Mouse (Mus musculus) mouse trophoblast stem cell (cell line): Measurements from ENCODE around the gene Gal3st3.
"Not testable (repeated sequence)": the region's sequence is repeated elsewhere in the genome, so short reads cannot be mapped to it uniquely, and the experiment has no call there.

ENCODE experiments used
- in situ Hi-C, 2 experiments: fragments of 300-500 bp; cut with MseI, MboI; formaldehyde crosslinking; loops; 2 replicates in 1 of 2; 3 replicates in 1 of 2; pipeline ENCODE4 v1.15.1; 2025

Gene Gal3st3

DNA sequence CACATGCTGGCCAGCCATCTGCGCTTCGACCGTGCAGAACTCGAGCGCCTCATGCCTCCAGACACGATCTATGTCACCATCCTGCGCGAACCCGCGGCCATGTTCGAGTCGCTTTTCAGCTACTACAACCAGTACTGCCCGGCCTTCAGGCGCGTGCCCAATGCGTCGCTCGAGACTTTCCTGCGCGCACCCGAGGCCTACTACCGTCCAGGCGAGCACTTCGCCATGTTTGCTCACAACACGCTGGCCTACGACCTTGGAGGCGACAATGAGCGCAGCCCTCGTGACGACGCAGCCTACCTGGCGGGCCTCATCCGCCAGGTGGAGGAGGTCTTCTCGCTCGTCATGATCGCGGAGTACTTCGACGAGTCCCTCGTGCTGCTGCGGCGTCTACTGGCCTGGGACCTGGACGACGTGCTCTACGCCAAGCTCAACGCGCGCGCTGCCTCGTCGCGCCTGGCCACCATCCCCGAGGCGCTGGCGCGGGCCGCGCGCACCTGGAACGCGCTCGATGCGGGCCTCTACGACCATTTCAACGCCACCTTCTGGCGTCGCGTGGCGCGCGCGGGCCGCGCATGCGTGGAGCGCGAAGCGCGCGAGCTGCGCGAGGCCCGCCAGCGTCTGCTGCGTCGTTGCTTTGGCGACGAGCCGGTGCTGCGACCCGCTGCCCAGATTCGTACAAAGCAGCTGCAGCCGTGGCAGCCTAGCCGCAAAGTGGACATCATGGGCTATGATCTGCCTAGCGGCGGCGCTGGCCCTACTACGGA is 9.0 kb downstream of the Gal3st3 start:
- in situ Hi-C loops: no loop called here

DNA sequence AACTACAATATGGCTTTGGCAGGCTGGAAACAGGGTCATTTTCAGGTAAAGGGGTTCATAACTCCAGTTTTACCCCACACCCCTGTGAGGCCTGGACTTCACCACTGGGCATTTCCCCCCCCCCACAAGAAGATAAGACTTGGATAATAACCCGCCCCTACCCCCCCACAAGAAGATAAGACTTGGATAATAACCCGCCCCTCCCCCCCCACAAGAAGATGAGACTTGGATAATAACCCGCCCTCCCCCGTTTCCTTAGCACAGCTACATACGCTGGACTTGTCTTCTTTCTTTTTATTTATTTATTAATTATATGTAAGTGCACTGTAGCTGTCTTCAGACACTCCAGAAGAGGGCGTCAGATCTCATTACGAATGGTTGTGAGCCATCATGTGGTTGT is 10.9 kb downstream of the Gal3st3 start:
- in situ Hi-C loops: no loop called here

DNA sequence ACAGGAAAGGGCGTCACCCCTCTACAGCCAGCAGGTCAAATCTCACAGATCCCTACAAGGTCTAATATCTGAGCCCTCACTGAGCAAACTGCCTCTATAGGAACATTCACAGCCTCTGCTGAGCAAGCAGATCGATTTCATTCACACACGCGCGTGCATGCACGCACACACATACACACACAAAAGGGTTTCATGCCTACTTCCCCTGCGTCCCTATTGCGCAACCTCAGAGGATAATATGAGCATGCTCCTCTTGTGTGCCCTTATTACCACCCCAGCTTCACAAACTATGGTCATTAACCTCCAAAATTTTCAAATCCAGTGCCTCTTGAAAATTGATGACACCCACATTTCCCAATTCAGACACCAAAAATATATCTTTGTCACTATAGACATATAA is 15.1 kb downstream of the Gal3st3 start:
- in situ Hi-C loops: no loop called here

DNA sequence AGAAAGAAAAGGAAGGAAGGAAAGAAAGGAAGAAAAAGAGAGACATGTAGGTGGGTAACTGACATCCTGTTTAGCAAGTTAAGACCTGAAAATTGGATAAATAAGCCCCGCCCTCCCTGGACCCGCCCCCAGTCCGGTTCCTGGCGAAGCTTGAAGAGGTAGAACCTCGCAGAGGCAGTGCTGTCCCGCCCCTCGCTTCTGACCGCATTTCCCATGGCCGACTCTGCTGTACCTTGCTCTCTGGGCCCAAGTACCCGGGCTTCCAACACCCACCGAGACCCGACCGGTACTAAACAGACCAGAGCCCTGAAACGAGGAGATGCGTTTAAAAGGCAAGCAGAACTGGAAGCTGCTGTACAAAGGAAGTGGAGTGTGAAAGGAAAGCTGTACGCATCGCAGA is 25.7 kb downstream of the Gal3st3 start:
- in situ Hi-C loops: no loop called here

DNA sequence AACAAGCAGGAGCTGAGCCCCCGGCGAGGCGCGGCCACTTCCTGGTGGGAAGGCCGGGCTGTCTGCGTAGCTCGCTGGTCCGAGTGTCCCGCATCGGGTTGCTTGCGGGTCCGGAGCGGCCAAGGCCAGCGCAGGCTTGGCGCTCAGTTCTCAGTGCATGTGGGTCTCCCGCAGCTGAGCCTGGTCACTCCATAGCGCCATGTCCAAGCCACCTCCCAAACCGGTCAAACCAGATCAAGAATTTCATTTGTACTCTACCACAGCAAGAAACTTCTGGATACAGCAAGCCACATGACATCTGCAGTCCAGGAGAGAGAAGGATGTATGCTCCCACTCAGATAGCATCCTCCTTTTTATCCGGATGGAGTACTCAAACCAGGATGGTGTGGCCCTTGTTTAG is 29.8 kb downstream of the Gal3st3 start:
- in situ Hi-C loops: no loop called here

DNA sequence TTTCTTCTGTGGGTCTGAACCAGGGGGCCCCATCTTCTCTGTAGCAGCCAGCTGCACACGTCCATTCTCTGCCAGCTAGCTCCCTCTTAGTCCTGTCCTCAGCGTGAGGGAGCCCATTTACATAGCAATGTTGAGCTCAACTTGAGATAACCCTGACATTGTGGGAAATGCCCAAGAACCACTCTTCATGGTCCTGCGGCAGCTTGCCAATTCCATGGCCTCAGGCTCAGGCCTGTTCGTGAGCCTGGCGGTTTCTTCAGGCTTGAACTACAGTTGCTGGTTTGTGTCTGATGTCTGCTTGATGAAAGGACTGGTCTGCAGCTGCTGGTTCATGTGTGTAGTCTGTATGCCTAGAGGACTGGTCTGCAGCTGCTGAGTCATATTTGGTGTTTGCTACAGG is 36.6 kb downstream of the Gal3st3 start:
- in situ Hi-C loops: no loop called here

DNA sequence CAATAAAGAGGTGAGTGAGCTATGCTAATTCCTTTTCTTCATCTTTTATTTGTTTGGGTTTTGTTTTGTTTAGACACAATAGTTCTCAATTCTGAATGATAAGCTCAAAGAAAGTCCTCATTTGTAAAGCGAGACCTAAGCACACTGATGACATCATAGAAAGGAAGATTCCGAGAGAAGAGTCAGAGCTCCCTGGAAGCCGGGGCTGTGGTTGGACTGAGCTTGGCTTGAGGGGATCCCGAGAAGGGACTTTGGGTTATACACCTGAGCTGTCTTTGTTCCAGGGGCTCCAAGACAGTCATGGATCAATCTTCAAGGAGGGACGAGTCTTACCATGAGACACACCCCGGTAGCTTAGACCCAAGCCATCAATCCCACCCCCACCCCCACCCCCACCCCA is 37.3 kb downstream of the Gal3st3 start, which contains the start of gene Catsper1:
Gene Catsper1 (plus strand): TSS at position 301 of the 400 bp plus-strand sequence.
- in situ Hi-C loops: no loop called here

DNA sequence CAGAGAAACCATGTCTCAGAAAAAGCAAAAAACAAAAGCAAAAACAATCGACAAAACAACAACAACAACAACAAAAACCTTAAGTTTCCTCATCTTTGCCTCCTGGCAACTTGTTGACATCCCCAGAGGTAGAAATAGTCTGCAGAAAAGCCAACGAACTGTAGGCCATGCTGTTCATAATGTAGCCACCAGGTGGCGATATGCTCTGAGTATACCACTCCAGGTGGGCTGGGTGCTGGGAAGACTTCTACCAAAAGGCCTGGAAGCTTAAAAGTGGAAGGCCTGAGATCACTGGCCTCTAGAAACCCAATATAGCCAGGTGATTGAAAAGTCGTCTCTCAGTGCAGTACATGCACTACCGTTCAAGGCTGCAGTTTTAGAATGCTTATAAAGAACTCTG is 39.8 kb downstream of the Gal3st3 start:
- in situ Hi-C loops: no loop called here

DNA sequence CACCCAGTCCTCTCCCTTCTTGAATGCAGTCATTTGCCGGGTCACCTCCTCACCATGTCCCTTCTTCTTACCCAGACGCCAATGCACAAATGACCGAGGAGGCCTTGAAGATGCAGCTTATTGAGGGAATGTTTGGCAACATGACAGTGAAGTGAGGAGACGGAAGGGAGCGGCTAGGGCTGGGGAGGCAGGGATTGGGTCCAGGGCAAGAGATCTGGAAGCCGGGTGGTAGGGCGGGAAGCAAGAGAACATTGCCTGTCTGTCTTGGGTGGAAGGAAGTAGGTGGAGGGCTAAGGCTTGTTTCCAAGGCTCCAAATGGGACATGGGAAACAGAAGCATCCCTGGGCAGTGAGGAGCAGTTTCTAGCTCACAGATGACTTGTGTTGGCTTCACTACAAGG is 43.2 kb downstream of the Gal3st3 start:
- in situ Hi-C loops: loop anchor here in 1 of 2 experiments (5.0 kb wide), 1 partner anchor 39 kb away; no protein-coding TSS in a partner anchor

DNA sequence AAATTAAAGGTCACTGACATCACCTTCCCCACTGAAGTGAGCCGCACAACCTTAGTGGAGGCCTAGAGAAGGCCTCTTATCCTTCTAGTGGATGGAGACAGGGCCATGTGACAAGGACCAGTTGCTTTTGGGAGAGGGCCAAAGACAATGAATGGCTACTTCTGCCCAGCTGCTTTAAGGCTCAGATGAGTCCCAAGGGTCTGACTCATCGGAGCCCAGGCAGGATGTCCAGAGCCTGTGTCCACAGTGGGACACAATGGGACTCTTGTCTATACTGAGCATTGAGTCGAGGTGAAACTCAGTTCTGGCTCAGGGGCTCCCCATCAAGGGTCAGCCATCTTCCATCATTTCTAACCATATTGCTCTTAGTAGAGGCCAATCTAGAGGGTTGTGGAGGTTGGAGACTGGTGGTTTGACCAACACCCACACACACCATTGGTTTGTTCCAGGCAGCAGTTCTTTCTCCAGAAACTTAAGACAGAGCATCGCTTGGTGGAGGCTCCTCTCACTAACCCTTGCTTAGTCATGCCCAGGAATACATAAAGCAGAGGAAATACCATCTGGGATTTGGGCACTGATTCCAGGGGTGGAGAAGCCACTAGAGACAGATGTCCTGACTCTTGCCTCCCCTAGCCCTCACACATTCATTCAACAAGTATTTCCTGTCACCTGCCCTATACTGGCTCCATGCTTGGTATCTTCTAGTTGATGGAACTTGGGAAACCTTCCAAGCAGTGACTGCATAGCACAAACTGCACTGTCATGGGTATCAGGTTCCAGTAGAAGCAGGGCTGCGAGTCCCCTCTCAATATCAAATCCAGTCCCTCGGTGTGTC is 47.4 kb downstream of the Gal3st3 start:
- in situ Hi-C loops: no loop called here

DNA sequence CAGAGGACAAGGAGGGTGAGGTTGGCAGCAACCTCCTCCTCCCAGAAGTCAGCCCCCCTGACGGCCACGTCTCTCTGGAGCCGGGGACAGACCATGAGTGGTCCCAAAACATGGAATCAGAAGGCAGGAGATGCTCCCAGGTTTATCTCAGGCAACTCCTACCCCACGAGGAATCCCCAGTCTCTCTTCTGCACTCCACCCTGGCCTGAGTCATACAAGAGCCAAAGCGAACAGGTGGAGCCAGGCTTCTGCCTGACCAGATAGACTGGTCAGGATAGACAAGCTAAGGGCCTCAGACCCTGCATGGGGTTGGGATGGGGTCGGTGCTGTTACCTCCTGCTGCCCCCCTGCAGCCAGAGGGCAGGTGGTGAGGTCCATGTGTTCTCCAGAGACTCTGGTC is 49.9 kb downstream of the Gal3st3 start:
- in situ Hi-C loops: no loop called here

DNA sequence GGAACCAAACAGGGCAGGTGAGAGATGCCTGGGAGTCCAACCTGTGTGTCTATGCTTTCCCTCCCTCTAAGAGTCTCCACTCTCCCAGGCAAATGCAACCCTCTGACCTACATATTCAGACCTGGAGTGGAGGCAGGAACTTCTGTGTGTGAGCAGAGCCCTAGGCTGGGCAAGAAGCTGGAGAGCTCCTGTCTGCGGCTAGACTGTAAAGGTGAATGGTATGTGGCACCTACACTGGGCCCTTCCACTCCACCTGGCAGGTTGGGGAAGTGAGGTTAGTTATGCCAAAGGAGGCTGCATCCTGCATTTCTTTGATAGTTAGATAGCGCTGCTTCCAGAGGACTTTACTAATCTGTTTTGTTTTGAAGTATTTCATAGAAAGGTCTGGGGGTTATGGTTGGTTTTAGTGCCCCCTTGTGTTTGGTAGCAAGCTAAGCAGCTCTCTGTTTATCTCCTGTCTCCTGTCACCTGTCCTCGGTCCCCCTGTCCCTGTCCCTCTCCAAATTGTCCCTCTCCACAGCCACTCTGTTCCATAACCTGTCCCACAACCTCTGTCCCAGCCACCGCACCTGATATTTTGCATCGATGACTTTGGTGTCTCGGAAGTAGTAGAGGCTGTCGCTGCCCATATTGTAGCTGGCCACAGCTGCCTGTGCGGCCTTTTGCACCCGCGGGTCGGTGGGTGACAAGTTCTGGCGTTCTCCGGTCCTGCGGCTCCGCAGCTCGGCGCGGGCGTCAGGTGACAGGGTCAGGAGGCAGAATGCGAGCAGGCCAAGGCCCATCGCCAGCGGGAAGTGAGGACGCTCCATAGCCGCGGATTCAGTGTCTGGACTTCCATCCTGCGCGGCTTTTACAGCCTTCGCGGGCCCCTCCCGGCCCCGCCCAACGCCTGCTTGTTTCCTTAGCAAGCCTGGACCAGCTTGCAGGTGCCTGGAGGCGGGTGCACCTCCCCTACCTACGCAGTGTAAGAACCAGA is 50.7 kb downstream of the Gal3st3 start:
- in situ Hi-C loops: no loop called here

DNA sequence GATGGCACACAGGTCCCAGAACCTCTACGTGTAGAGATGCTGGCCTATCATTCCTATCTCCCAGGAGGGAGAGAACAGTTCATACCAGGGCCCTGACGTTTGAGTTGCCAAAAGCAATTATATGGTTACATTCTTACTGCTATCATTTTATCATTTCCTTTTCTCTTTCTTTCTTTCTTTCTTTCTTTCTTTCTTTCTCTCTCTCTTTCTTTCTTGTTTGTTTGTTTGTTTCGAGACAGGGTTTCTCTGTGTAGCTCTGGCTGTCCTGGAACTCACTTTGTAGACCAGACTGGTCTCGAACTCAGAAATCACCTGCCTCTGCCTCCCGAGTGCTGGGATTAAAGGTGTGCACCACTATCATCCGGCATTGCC is 51.4 kb downstream of the Gal3st3 start, which contains the start of gene Cst6:
Gene Cst6 (minus strand): TSS at position 73 of the 372 bp plus-strand sequence.
- in situ Hi-C loops: not testable (repeated sequence)

DNA sequence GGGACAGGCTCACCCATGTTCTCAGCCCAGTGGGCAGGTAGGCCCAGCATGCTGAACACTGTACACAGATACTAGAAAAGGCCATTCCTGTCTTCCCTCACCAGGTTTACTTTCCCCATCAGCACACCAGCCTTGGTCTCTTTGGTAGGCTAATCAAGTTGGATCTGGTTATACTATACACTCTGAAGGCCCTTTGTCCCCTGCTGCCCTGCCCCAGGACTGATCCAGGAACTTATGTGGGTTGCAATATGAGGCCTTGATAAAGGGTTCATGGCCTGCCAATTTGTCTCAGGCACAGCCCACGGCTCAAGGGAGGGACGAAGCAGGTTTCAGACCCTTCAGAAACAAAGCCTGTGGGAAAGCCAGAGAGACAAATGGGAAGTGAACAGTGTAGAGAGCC is 55.5 kb downstream of the Gal3st3 start:
- in situ Hi-C loops: no loop called here

DNA sequence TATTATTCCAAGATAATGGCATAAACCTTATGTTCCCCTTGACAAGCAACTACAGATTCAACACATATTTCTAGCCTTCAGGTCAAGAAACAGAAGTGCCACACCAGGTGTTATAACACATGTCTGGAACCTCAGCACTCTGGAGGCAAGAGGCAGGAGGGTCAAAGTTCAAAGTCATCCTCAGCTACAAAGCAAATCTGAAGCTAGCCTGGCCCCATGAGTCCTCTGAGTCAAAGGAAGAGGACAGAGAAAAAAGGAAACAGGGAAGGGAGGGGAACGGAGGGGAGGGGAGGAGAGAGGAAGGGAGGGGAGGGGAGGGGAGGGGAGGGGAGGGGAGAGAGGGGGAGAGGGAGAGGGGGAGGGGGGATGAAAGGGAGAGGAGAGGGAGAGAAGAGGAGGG is 57.9 kb downstream of the Gal3st3 start:
- in situ Hi-C loops: no loop called here
